ENCODE assay signal across 8 mouse cellular contexts in the genomic region with DNA sequence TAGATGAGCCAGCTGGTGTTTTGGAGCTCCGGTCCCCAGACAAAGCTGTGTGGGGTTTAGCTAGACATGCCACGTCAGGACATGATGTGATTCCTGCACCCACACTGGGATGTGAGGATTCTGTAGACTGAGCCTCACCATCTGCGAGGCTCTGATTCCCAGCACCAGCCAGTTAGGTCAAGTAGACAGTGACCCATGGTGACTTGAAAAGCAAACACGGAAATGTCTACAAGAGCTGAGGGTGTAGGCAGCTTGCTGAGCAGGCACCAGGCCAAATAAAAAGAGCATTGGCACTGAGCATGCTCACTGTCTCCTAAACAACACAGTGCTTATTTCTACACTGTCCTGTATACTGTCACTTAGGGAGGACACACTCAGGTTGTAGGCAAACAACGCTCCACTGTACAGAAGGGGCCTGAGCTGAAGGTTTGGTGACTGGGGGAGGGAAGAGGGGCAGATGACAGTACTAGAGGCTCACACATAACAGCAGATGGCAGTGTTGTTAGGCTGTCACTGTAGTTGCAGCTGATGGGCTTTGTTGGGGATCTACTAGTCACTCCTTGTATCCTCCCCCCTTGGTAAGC. TPM values are rescaled to one million over a fixed set of nuclear protein-coding genes. Genes with fewer than 3 reads are reported as not detected.
A peak's percentile ranks its signal among the peaks of the same experiment; 100 is the strongest.
DNase-seq lines count a peak whose midpoint lies in the region; ATAC-seq and TF ChIP-seq lines count a peak whose summit lies in the region.

No protein-coding gene starts in this region.

- peaks cover 33% of the 10 kb centered on the region for H3K4me1 ChIP-seq in heart, embryonic 10.5 days
- H3K4me1 ChIP-seq in ES-Bruce4 (ENCODE audit: control insufficient read depth, insufficient read depth, low read length): no peaks in the 10 kb centered on the region
- peaks cover 6% of the 10 kb centered on the region; the same call in 1 of the 2 replicates for H3K4me1 ChIP-seq in intestine, postnatal 0 days (replicated peaks; ENCODE audit: control insufficient read depth, insufficient read depth, low read length)
- H3K4me1 ChIP-seq in liver, embryonic 14.5 days (replicated peaks; ENCODE audit: control insufficient read depth in 2 of 2, insufficient read depth in 2 of 2, low read length in 1 of 2): peaks cover 25 to 27% of the 10 kb centered on the region in 2 experiments
- H3K4me1 ChIP-seq in stomach, embryonic 14.5 days (ENCODE audit: control insufficient read depth, insufficient read depth, low read length): 0 out of 2 replicates have a peak, but pooled peaks cover 2% of the 10 kb centered on the region

- H3K4me2 ChIP-seq in intestine, postnatal 0 days (replicated peaks; ENCODE audit: low read depth): no peak overlapping the region
- no peak overlapping the region for H3K4me2 ChIP-seq in liver, embryonic 14.5 days (ENCODE audit: low read depth)
- no peak overlapping the region for H3K4me2 ChIP-seq in stomach, embryonic 14.5 days (replicated peaks; ENCODE audit: low read depth, low read length)

- no peak overlapping the region for H3K9ac ChIP-seq in ES-Bruce4 (ENCODE audit: low read depth, poor library complexity, severe bottlenecking)
- H3K9ac ChIP-seq in intestine, postnatal 0 days (ENCODE audit: low read depth, low read length): no peak overlapping the region
- 0 out of 2 replicates have a peak overlapping the region, but pooled peaks have one; percentile 23 for H3K9ac ChIP-seq in liver, embryonic 14.5 days (replicated peaks)
- no peak overlapping the region for H3K9ac ChIP-seq in stomach, embryonic 14.5 days (replicated peaks; ENCODE audit: low read depth, low read length)

- peaks cover 8% of the 10 kb centered on the region; the same call in 1 of the 2 replicates for H3K27me3 ChIP-seq in heart, embryonic 10.5 days (ENCODE audit: insufficient read depth, poor library complexity, severe bottlenecking)
- no peaks in the 10 kb centered on the region for H3K27me3 ChIP-seq in ES-Bruce4 (ENCODE audit: control insufficient read depth, insufficient read depth, low read length, poor library complexity, severe bottlenecking)
- H3K27me3 ChIP-seq in intestine, postnatal 0 days (replicated peaks; ENCODE audit: control insufficient read depth, insufficient read depth, low read length): no peaks in the 10 kb centered on the region
- no peaks in the 10 kb centered on the region for H3K27me3 ChIP-seq in liver, embryonic 14.5 days (ENCODE audit: control insufficient read depth, insufficient read depth, low read length)
- H3K27me3 ChIP-seq in stomach, embryonic 14.5 days (ENCODE audit: control insufficient read depth, insufficient read depth, low read length): no peaks in the 10 kb centered on the region

- peak; percentile 69 for ATAC-seq in common myeloid progenitor, adult 5-6 weeks (replicated peaks; ENCODE audit: low read depth, poor library complexity, severe bottlenecking)
- no peak for ATAC-seq in intestine, postnatal 0 days
- ATAC-seq in liver, embryonic 14.5 days (ENCODE audit: insufficient read depth): peak; percentile 33; the same call in 1 of the 2 replicates
- ATAC-seq in stomach, embryonic 14.5 days (ENCODE audit: insufficient number of reproducible peaks, insufficient read depth, low FRiP score, low read depth): 0 out of 2 replicates have a peak, but pooled peaks have one; percentile 8

- TF ChIP-seq CTCF in ES-Bruce4 (IDR thresholded peaks at IDR 0.05; ENCODE audit: low read depth, low read length): peak; percentile 26
- peak; percentile 74 for TF ChIP-seq CTCF in intestine, postnatal 0 days (IDR thresholded peaks at IDR 0.05; ENCODE audit: low read depth)
- peak; percentile 82 for TF ChIP-seq CTCF in liver, embryonic 14.5 days (IDR thresholded peaks at IDR 0.05; ENCODE audit: low read depth)

- DNase-seq in heart, adult 18-20 months: peak; percentile 46 to 57
- DNase-seq in heart, embryonic 10.5 days (ENCODE audit: low spot score): no peak
- DNase-seq in liver, embryonic 14.5 days (ENCODE audit: low read depth in 3 of 3, low spot score in 3 of 3): peak in 2 of 3 experiments; percentile 45 to 56
- no peak for DNase-seq in urinary bladder, postnatal 10 days (ENCODE audit: low spot score)

- no peak overlapping the region for H3K27ac ChIP-seq in heart, embryonic 10.5 days
- H3K27ac ChIP-seq in ES-Bruce4 (ENCODE audit: insufficient read depth, low read length): no peak overlapping the region
- H3K27ac ChIP-seq in intestine, postnatal 0 days (ENCODE audit: low read depth, low read length): no peak overlapping the region
- H3K27ac ChIP-seq in liver, embryonic 14.5 days: no peak overlapping the region; the same call in 1 of the 2 replicates
- no peak overlapping the region for H3K27ac ChIP-seq in stomach, embryonic 14.5 days (ENCODE audit: low read length)

- TF ChIP-seq EP300 in ES-Bruce4 (IDR thresholded peaks at IDR 0.05; ENCODE audit: insufficient read depth, low read depth, low read length): no peak
- TF ChIP-seq EP300 in liver, embryonic 14.5 days (IDR thresholded peaks at IDR 0.05; ENCODE audit: low read depth): no peak

- WGBS in heart, embryonic 10.5 days: 72% methylated on average over 5 of the region's 5 CpGs
- WGBS in intestine, postnatal 0 days: 50% methylated on average over 5 of the region's 5 CpGs
- WGBS in liver, embryonic 14.5 days (ENCODE audit: insufficient replicate concordance): 65% methylated on average over 5 of the region's 5 CpGs
- WGBS in stomach, embryonic 14.5 days: 57% methylated on average over 5 of the region's 5 CpGs

- no peak for TF ChIP-seq POLR2A in ES-Bruce4 (IDR thresholded peaks at IDR 0.05; ENCODE audit: insufficient read depth, low read length)

- H3K9me3 ChIP-seq in heart, embryonic 10.5 days: no peaks in the 10 kb centered on the region
- no peaks in the 10 kb centered on the region for H3K9me3 ChIP-seq in ES-Bruce4 (replicated peaks; ENCODE audit: control insufficient read depth, insufficient read depth, low read length, poor library complexity, severe bottlenecking)
- no peaks in the 10 kb centered on the region for H3K9me3 ChIP-seq in intestine, postnatal 0 days (ENCODE audit: control insufficient read depth)
- H3K9me3 ChIP-seq in liver, embryonic 14.5 days (ENCODE audit: control insufficient read depth, low read length): no peaks in the 10 kb centered on the region
- H3K9me3 ChIP-seq in stomach, embryonic 14.5 days (ENCODE audit: control insufficient read depth, low read depth, low read length): no peaks in the 10 kb centered on the region

- H3K36me3 ChIP-seq in heart, embryonic 10.5 days: no peaks in the 10 kb centered on the region
- H3K36me3 ChIP-seq in ES-Bruce4 (ENCODE audit: control insufficient read depth, insufficient read depth, low read length, poor library complexity, severe bottlenecking): no peaks in the 10 kb centered on the region
- no peaks in the 10 kb centered on the region; the same call in 1 of the 2 replicates for H3K36me3 ChIP-seq in intestine, postnatal 0 days (ENCODE audit: control insufficient read depth, insufficient read depth)
- H3K36me3 ChIP-seq in liver, embryonic 14.5 days (replicated peaks; ENCODE audit: control insufficient read depth, insufficient read depth, low read depth): no peaks in the 10 kb centered on the region
- H3K36me3 ChIP-seq in stomach, embryonic 14.5 days (ENCODE audit: control insufficient read depth, insufficient read depth, low read length): no peaks in the 10 kb centered on the region

- H3K4me3 ChIP-seq in heart, embryonic 10.5 days: no peak overlapping the region
- H3K4me3 ChIP-seq in ES-Bruce4 (ENCODE audit: low read depth, low read length): no peak overlapping the region
- H3K4me3 ChIP-seq in intestine, postnatal 0 days (ENCODE audit: low read depth, low read length): no peak overlapping the region
- no peak overlapping the region for H3K4me3 ChIP-seq in liver, embryonic 14.5 days (ENCODE audit: insufficient read depth in 1 of 2, low read depth in 2 of 2, low read length in 2 of 2)
- no peak overlapping the region for H3K4me3 ChIP-seq in stomach, embryonic 14.5 days (ENCODE audit: low read depth, low read length)

RNA-seq across cellular contexts. Expression of a gene that starts 11.9 kb away (rescaled TPM):
- 10 to 100 TPM; 53.5 to 54.8 TPM for total RNA-seq in heart, adult 18-20 months (2021)
- 5.8 and 9.5 TPM in 2 replicates for polyA plus RNA-seq in heart, embryonic 10.5 days (2016; fragmentation: Nextera tagmentation; extraction: Ambion mirVana)
- 7.8 and 9.3 TPM in 2 replicates for polyA plus RNA-seq in ES-Bruce4 (2011; ENCODE audit: insufficient read depth, insufficient read length, low read depth, missing spikeins)
- total RNA-seq in common myeloid progenitor, adult 5-6 weeks (2017): 4.1 and 4.7 TPM in 2 replicates
- polyA plus RNA-seq in intestine, postnatal 0 days (2015; fragmentation: Nextera tagmentation; extraction: Ambion mirVana): 12.0 and 12.2 TPM in 2 replicates
- 14.7 and 16.1 TPM in 2 replicates for polyA plus RNA-seq in liver, embryonic 14.5 days (2012; rRNA removed)
- 3.3 and 4.5 TPM in 2 replicates for polyA plus RNA-seq in liver, embryonic 14.5 days (2014; fragmentation: Nextera tagmentation; extraction: Ambion mirVana)
- polyA plus RNA-seq in stomach, embryonic 14.5 days (2014; fragmentation: Nextera tagmentation; extraction: Ambion mirVana): 3.9 and 4.2 TPM in 2 replicates

RNA-seq across cellular contexts. Expression of a gene that starts 28.0 kb away (rescaled TPM):
- total RNA-seq in heart, adult 18-20 months (2021): 100 to 1,000 TPM in 1 of 2 experiments, 10 to 100 TPM in 1; 90.1 to 101 TPM
- polyA plus RNA-seq in heart, embryonic 10.5 days (2016; fragmentation: Nextera tagmentation; extraction: Ambion mirVana): 93.9 and 123 TPM in 2 replicates
- polyA plus RNA-seq in ES-Bruce4 (2011; ENCODE audit: insufficient read depth, insufficient read length, low read depth, missing spikeins): 36.5 and 43.1 TPM in 2 replicates
- total RNA-seq in common myeloid progenitor, adult 5-6 weeks (2017): 11.0 and 15.3 TPM in 2 replicates
- 40.0 and 42.0 TPM in 2 replicates for polyA plus RNA-seq in intestine, postnatal 0 days (2015; fragmentation: Nextera tagmentation; extraction: Ambion mirVana)
- 33.0 and 38.0 TPM in 2 replicates for polyA plus RNA-seq in liver, embryonic 14.5 days (2012; rRNA removed)
- polyA plus RNA-seq in liver, embryonic 14.5 days (2014; fragmentation: Nextera tagmentation; extraction: Ambion mirVana): 15.6 TPM in 2 replicates
- polyA plus RNA-seq in stomach, embryonic 14.5 days (2014; fragmentation: Nextera tagmentation; extraction: Ambion mirVana): 45.3 and 49.4 TPM in 2 replicates

RNA-seq across cellular contexts. Expression of a gene that starts 33.8 kb away (rescaled TPM):
- 10 to 100 TPM; 37.3 to 39.1 TPM for total RNA-seq in heart, adult 18-20 months (2021)
- 34.7 and 34.8 TPM in 2 replicates for polyA plus RNA-seq in heart, embryonic 10.5 days (2016; fragmentation: Nextera tagmentation; extraction: Ambion mirVana)
- 46.0 and 47.2 TPM in 2 replicates for polyA plus RNA-seq in ES-Bruce4 (2011; ENCODE audit: insufficient read depth, insufficient read length, low read depth, missing spikeins)
- total RNA-seq in common myeloid progenitor, adult 5-6 weeks (2017): 42.8 and 55.3 TPM in 2 replicates
- 8.0 and 11.5 TPM in 2 replicates for polyA plus RNA-seq in intestine, postnatal 0 days (2015; fragmentation: Nextera tagmentation; extraction: Ambion mirVana)
- polyA plus RNA-seq in liver, embryonic 14.5 days (2012; rRNA removed): 14.1 and 17.3 TPM in 2 replicates
- polyA plus RNA-seq in liver, embryonic 14.5 days (2014; fragmentation: Nextera tagmentation; extraction: Ambion mirVana): 7.5 and 9.9 TPM in 2 replicates
- 30.7 and 34.6 TPM in 2 replicates for polyA plus RNA-seq in stomach, embryonic 14.5 days (2014; fragmentation: Nextera tagmentation; extraction: Ambion mirVana)

RNA-seq across cellular contexts. Expression of a gene that starts 34.1 kb away (rescaled TPM):
- total RNA-seq in heart, adult 18-20 months (2021): 1 to 10 TPM; 6.8 to 7.8 TPM
- 29.5 and 31.6 TPM in 2 replicates for polyA plus RNA-seq in heart, embryonic 10.5 days (2016; fragmentation: Nextera tagmentation; extraction: Ambion mirVana)
- polyA plus RNA-seq in ES-Bruce4 (2011; ENCODE audit: insufficient read depth, insufficient read length, low read depth, missing spikeins): 5.7 and 11.8 TPM in 2 replicates
- 9.6 and 12.4 TPM in 2 replicates for total RNA-seq in common myeloid progenitor, adult 5-6 weeks (2017)
- polyA plus RNA-seq in intestine, postnatal 0 days (2015; fragmentation: Nextera tagmentation; extraction: Ambion mirVana): 10.0 and 11.2 TPM in 2 replicates
- 12.4 and 13.5 TPM in 2 replicates for polyA plus RNA-seq in liver, embryonic 14.5 days (2012; rRNA removed)
- polyA plus RNA-seq in liver, embryonic 14.5 days (2014; fragmentation: Nextera tagmentation; extraction: Ambion mirVana): 10.5 and 12.0 TPM in 2 replicates
- 23.2 and 27.0 TPM in 2 replicates for polyA plus RNA-seq in stomach, embryonic 14.5 days (2014; fragmentation: Nextera tagmentation; extraction: Ambion mirVana)

Comparison
In these comparisons a context has a peak if more than half of its experiments do, and no peak if none do; other contexts are left out.
1. DNase-seq: peak in heart, adult 18-20 months (2 of 2) and liver, embryonic 14.5 days (2 of 3); none in heart, embryonic 10.5 days (single experiment) and urinary bladder, postnatal 10 days (single experiment).
2. CTCF ChIP-seq: peak in every context shown above with its lines; median percentile 82 in liver, embryonic 14.5 days; 74 in intestine, postnatal 0 days; 26 in ES-Bruce4.